Mouse (Mus musculus): ENCODE data around the gene 2410004P03Rik. TPM values are rescaled to one million over a fixed set of nuclear protein-coding genes. Genes with fewer than 3 reads are reported as not detected.
"Not testable (repeated sequence)": the region's sequence is repeated elsewhere in the genome, so short reads cannot be mapped to it uniquely, and the experiment has no call there.

Gene 2410004P03Rik
- polyA plus RNA-seq, 1 experiment from 2014 or later, result 1.5 TPM

DNA sequence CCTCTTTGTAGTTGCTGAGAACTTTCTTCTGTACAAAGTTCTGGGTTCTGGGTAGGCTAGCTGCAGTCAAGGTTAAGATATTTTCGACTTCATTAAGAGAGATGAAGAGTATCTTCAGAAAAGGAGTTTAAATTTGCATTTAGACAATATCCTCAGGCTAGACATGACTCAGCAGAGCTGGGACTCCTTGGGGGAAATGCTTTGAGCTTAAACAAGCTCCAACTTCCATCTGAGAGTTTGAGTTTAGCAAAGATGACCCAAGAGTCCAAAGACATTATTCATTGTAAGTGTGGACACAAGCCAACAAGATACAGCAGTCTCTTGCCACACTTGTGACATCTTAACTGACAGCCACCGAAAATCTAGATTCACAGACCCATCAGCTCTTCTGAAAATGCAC, 27.9 kb upstream of the 2410004P03Rik start:
- H3K4me3 ChIP-seq, result no peak overlapping the region

DNA sequence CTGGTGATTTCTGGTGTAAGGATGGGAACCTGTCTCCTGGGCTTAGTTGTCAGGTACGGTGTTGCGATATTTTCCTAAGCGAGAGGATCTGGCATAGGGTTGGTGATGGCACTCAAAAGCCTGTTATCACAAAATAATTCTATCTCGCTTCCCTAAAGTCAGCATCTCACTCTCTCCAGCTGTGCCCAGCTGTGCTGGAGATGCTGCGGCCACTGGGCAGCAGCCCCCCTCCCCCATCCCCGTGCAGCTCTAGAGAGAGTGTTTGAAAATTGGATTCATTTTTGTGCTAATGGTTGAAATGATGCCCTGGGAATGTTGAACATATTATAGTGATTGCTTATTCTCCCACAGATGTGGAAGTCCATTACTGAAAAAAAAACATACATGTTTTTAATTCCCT, 26.7 kb upstream of the 2410004P03Rik start:
- ATAC-seq (ENCODE audit: borderline replicate concordance, extremely low read depth, low FRiP score, low TSS enrichment), result no peak

More for the DNA sequence above, 27.9 kb upstream of the 2410004P03Rik start:
- Histone ChIP-seq H3K36me3 (no peaks in the 10 kb centered on the region), H3K9me3 (no peaks in the 10 kb centered on the region), H3K4me1 (0 out of 2 replicates have a peak, but pooled peaks cover 9% of the 10 kb centered on the region), H3K9ac (no peak overlapping the region), H3K4me2 (no peak overlapping the region), H3K27me3 (no peaks in the 10 kb centered on the region), H3K27ac (no peak overlapping the region)
- ATAC-seq (ENCODE audit: borderline replicate concordance, extremely low read depth, low FRiP score, low TSS enrichment), result no peak
- WGBS, result 71% methylated on average over 2 of the region's 2 CpGs

DNA sequence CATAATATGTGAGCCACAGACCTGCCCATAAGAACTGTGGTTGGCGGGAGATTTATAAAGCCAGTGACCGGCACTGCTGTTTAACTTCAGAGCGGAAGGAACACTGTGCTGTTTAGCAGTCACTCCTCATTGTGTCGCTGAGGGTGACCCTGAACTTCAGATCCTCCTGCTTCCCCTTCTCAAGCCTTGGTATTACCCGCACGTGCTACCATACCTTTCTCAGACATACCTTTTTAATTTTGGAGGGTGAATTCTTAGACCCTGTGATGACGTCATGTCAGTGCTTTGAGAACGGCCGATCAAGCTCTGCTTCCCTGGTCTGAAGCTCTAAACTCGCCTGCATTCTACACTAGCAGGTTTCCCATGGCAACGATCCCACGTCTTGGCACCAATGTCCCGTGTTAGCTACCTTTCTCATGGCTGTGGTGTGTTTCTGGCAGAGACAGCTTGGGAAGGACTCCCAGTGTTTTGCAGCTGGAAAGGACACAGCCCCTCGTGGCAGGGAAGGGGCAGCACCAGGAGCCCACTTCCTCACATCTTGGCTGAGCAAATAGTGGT, 25.6 kb upstream of the 2410004P03Rik start:
- Histone ChIP-seq H3K9ac (no peak overlapping the region), H3K4me1 (0 out of 2 replicates have a peak, but pooled peaks cover 9% of the 10 kb centered on the region), H3K36me3 (no peaks in the 10 kb centered on the region), H3K4me3 (no peak overlapping the region), H3K27ac (no peak overlapping the region), H3K9me3 (no peaks in the 10 kb centered on the region), H3K27me3 (no peaks in the 10 kb centered on the region), H3K4me2 (peak overlapping the region; percentile 4; the same call in 1 of the 2 replicates)
- WGBS, result 49% methylated on average over 14 of the region's 14 CpGs
- no peak for ATAC-seq (ENCODE audit: borderline replicate concordance, extremely low read depth, low FRiP score, low TSS enrichment)

More for the DNA sequence above, 26.7 kb upstream of the 2410004P03Rik start:
- Histone ChIP-seq H3K9ac (no peak overlapping the region), H3K9me3 (no peaks in the 10 kb centered on the region), H3K27me3 (no peaks in the 10 kb centered on the region), H3K36me3 (no peaks in the 10 kb centered on the region), H3K4me2 (no peak overlapping the region), H3K4me1 (0 out of 2 replicates have a peak, but pooled peaks cover 9% of the 10 kb centered on the region), H3K27ac (no peak overlapping the region), H3K4me3 (no peak overlapping the region)
- 50% methylated on average over 6 of the region's 6 CpGs for WGBS

DNA sequence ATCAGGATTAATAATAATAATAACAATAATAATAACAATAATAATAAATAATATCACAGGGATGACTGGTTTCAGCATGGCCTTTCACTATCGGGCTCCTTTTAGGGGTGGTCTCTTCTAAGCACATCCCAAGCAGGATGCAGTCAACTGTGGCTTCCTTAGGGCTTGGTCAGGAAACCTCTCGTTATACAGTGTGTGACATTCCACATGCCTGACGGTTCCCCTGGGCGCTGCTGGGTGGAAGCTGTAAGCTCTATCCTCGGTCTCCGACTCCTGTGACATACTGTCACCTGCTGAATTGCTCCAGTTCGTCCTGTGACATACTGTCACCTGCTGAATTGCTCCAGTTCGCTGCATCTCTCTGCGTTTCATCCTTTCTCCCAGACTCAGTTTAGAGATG, 25.0 kb upstream of the 2410004P03Rik start:
- H3K9ac ChIP-seq, result no peak overlapping the region
- H3K4me3 ChIP-seq, result no peak overlapping the region
- no peak for ATAC-seq (ENCODE audit: borderline replicate concordance, extremely low read depth, low FRiP score, low TSS enrichment)
- no peak overlapping the region for H3K27ac ChIP-seq
- 0 out of 2 replicates have a peak, but pooled peaks cover 9% of the 10 kb centered on the region for H3K4me1 ChIP-seq
- no peaks in the 10 kb centered on the region for H3K27me3 ChIP-seq
- H3K4me2 ChIP-seq, result no peak overlapping the region
- no peaks in the 10 kb centered on the region for H3K36me3 ChIP-seq
- H3K9me3 ChIP-seq, result no peaks in the 10 kb centered on the region
- WGBS, result 45% methylated on average over 9 of the region's 9 CpGs

DNA sequence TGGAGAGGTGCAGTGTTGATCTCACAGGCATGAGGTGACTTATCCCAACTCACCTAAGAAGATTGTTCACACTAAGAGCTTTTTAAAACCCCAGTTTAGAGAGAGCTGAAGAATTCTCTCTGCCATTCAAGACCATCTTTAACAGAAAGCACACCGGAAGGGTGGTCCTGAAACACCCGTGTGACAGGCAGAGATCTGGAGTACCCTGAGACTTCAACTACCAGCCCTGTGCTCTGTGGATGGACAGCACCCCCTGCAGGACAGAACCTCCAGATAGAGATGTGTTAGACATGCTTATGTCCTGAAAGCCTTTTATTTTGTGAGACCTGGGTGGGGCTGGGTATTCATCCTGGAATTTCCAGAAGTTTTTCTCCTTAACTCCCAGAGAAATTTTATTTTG, 23.6 kb upstream of the 2410004P03Rik start:
- Histone ChIP-seq H3K36me3 (no peaks in the 10 kb centered on the region), H3K4me1 (0 out of 2 replicates have a peak, but pooled peaks cover 9% of the 10 kb centered on the region), H3K9me3 (no peaks in the 10 kb centered on the region), H3K27me3 (no peaks in the 10 kb centered on the region), H3K4me3 (no peak overlapping the region), H3K27ac (no peak overlapping the region), H3K9ac (no peak overlapping the region), H3K4me2 (no peak overlapping the region)
- 49% methylated on average over 2 of the region's 2 CpGs for WGBS
- ATAC-seq (ENCODE audit: borderline replicate concordance, extremely low read depth, low FRiP score, low TSS enrichment), result no peak

DNA sequence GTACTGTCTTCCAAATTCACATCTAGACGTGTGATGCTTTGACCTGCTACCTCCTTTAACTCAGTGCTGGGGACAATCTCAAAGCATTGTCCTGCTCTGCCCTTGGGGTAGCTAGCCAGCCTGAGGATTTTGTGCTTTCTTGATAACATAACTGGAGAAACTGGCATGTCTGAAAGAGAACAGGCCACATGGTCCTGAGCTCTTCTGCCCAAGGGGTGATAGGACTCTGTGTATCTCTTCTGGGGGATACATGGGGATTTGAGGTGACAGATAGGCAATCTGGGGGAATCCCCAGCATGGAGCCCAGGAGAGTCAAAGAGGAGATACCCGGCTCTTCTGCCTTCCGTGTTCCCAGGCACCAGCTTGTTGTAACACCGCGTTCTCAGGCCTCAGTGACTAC, 23.1 kb upstream of the 2410004P03Rik start:
- Histone ChIP-seq H3K4me2 (no peak overlapping the region), H3K9me3 (no peaks in the 10 kb centered on the region), H3K4me3 (no peak overlapping the region), H3K27ac (no peak overlapping the region), H3K4me1 (0 out of 2 replicates have a peak, but pooled peaks cover 9% of the 10 kb centered on the region), H3K27me3 (no peaks in the 10 kb centered on the region), H3K36me3 (no peaks in the 10 kb centered on the region), H3K9ac (no peak overlapping the region)
- ATAC-seq (ENCODE audit: borderline replicate concordance, extremely low read depth, low FRiP score, low TSS enrichment), result no peak
- WGBS, result 84% methylated on average over 5 of the region's 5 CpGs

DNA sequence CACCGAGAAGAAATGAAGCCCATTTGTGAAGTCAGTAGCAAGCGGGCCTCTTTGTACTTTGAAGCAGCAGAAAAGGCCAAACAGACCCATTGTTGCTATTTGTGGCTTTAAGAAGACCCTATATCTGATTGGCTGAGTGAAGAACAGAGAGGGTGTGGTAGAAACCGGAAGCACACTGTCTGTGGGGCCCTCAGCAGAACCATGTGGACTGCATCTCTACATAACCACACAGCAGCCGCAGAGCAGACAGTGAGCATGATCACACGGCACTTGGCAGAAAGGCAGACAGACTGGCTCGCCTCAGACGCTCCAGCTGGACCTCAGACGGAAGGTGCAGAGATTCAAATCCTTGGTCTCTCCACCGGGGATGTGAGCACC, 21.9 kb upstream of the 2410004P03Rik start:
- H3K4me2 ChIP-seq, result no peak overlapping the region
- H3K36me3 ChIP-seq, result no peaks in the 10 kb centered on the region
- 61% methylated on average over 9 of the region's 9 CpGs for WGBS
- no peak overlapping the region for H3K9ac ChIP-seq
- no peak overlapping the region for H3K27ac ChIP-seq
- no peak overlapping the region for H3K4me3 ChIP-seq
- 0 out of 2 replicates have a peak, but pooled peaks cover 5% of the 10 kb centered on the region for H3K4me1 ChIP-seq
- H3K9me3 ChIP-seq, result no peaks in the 10 kb centered on the region
- ATAC-seq (ENCODE audit: borderline replicate concordance, extremely low read depth, low FRiP score, low TSS enrichment), result no peak
- H3K27me3 ChIP-seq, result no peaks in the 10 kb centered on the region

DNA sequence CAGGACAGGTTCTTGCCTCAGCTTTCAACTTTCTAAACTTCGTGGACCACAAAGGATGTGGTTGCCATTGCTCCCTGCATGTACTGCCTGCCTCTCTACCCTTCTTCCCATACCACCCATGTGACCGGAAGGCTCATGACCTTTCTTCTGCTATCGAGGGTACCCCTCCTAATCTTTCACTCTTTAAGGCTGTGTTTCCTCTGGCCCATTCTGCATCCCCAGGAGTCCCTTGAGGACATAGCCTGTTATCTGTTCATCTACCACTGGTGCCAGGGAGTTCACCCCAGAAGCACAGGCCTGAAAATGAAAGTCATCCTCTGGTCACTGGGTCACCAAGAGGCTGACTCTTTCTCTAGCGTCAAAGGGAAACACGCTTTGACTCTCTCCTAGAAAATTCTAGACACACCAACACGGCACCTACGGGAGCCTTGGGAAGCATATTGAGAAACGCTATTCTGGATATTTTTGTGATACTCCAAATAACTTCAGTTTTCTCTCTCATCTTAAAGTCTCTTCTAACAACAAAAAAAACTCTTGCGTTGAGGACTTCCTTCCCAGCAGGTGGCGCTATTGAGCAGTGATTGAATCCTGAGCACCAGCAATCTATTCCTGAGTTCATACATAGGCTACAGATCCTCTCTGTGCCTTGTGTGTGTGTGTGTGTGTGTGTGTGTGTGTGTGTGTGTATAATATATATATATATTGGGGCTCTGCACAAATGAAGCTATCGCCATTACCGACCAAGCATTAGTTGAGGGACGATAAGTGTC, 21.4 kb upstream of the 2410004P03Rik start:
- peak; percentile 47; the same call in 1 of the 2 replicates for ATAC-seq (ENCODE audit: borderline replicate concordance, extremely low read depth, low FRiP score, low TSS enrichment)
- no peak overlapping the region for H3K4me2 ChIP-seq

DNA sequence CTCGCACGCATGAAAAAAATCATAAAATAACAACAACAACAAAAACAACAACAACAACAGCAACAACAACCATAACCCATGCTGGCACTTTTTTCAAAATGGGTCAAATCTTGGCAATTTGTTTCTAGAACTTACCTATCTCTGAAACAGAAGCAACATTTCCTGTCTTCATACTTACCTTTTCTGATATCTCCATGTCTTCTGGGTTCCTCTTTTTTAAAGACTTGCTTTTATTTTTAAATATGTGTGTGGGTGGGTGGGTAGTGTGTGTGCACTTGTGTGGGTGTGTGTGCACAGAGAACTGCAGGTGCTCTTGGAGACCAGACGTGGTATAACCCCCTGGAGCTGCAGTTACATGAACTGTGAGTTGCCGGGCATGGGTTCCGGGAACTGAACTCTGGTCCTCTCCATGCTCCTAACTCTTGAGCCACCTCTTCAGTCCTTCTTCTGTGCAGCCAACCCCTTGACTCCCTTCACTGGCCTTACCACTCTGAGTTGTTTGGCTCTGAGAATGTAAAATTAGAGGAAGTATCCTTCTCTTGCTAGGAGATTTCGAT, 13.1 kb upstream of the 2410004P03Rik start:
- H3K4me2 ChIP-seq, result no peak overlapping the region
- no peaks in the 10 kb centered on the region for H3K36me3 ChIP-seq
- no peaks in the 10 kb centered on the region for H3K9me3 ChIP-seq
- H3K4me3 ChIP-seq, result no peak overlapping the region
- H3K4me1 ChIP-seq, result no peaks in the 10 kb centered on the region
- 93% methylated on average over 6 of the region's 6 CpGs for WGBS
- ATAC-seq (ENCODE audit: borderline replicate concordance, extremely low read depth, low FRiP score, low TSS enrichment), result no peak
- no peaks in the 10 kb centered on the region for H3K27me3 ChIP-seq
- H3K27ac ChIP-seq, result no peak overlapping the region
- H3K9ac ChIP-seq, result no peak overlapping the region

More for the DNA sequence above, 21.4 kb upstream of the 2410004P03Rik start:
- H3K4me1 ChIP-seq, result no peaks in the 10 kb centered on the region
- H3K36me3 ChIP-seq, result no peaks in the 10 kb centered on the region
- no peaks in the 10 kb centered on the region for H3K27me3 ChIP-seq
- no peak overlapping the region for H3K27ac ChIP-seq
- H3K9ac ChIP-seq, result no peak overlapping the region
- no peak overlapping the region for H3K4me3 ChIP-seq
- no peaks in the 10 kb centered on the region for H3K9me3 ChIP-seq
- WGBS, result 32% methylated on average over 13 of the region's 13 CpGs

DNA sequence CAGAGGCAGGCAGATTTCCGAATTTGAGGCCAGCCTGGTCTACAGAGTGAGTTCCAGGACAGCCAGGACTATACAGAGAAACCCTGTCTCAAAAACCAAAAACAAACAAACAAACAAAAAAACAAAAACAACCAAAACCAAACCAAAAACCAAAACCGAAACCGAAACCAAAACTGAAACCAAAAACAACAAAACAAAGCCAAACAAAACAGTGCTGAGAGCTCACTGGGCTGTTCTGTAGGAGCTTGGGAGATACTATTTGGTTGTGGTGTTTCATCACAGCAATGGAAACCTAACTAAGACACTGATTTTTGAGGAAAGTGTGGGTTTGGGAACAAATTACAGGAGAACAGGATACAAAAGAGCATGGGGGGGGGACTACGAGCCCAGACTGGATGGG, 10.6 kb upstream of the 2410004P03Rik start:
- no peak for ATAC-seq (ENCODE audit: borderline replicate concordance, extremely low read depth, low FRiP score, low TSS enrichment)

DNA sequence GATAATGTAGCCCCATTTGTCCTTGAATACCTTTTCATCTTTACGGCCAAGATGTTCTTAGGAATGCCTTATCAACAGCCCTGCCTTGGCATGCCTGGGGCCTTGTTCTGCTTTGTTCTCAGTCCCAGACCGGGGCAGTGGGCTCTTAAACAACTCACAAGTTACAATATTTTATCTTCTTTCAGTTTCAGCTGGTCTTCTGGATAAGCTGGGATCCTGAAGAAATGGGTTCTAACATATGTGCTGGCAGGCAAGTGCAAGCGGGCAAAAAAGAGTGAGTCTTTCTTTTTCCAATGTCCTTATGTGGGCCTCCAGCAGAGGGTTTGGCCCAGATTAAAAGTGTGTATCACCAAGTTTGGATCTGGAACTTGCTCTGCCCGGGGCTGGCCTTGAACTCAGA, 9.6 kb upstream of the 2410004P03Rik start:
- not testable (repeated sequence) for H3K9ac ChIP-seq; H3K27me3 ChIP-seq; H3K27ac ChIP-seq; H3K36me3 ChIP-seq; H3K4me1 ChIP-seq; ATAC-seq (ENCODE audit: borderline replicate concordance, extremely low read depth, low FRiP score, low TSS enrichment); H3K4me2 ChIP-seq; H3K4me3 ChIP-seq; H3K9me3 ChIP-seq
- WGBS, result 73% methylated on average over 4 of the region's 4 CpGs

More for the DNA sequence above, 10.6 kb upstream of the 2410004P03Rik start:
- Histone ChIP-seq H3K9ac (no peak overlapping the region), H3K27me3 (no peaks in the 10 kb centered on the region), H3K36me3 (no peaks in the 10 kb centered on the region), H3K9me3 (no peaks in the 10 kb centered on the region), H3K4me2 (no peak overlapping the region), H3K27ac (no peak overlapping the region), H3K4me1 (no peaks in the 10 kb centered on the region), H3K4me3 (no peak overlapping the region)
- 80% methylated on average over 4 of the region's 4 CpGs for WGBS

DNA sequence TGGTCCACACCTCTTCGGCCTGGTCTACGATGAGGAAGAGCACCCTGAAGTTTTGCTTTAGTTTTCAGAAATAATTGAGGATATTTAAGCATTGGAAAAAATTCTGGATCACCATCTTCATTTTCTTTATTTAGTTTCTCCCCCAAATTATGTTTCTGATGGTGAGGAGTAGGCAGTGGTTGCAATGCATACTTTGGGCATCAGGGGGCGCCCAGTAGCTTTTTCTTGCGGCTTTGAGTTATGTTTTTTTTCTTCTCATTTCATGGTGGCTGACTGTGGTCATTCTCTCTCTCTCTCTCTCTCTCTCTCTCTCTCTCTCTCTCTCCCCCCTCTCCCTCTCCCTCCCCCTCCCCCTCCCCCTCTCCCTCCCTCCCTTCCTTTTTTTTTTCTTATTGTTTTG, 6.9 kb upstream of the 2410004P03Rik start:
- H3K36me3 ChIP-seq, result no peaks in the 10 kb centered on the region
- no peaks in the 10 kb centered on the region for H3K4me1 ChIP-seq
- H3K4me2 ChIP-seq, result no peak overlapping the region
- no peaks in the 10 kb centered on the region for H3K9me3 ChIP-seq
- no peak overlapping the region for H3K9ac ChIP-seq
- no peak overlapping the region for H3K27ac ChIP-seq
- H3K4me3 ChIP-seq, result no peak overlapping the region
- no peaks in the 10 kb centered on the region for H3K27me3 ChIP-seq
- WGBS, result 23% methylated on average over 4 of the region's 4 CpGs
- ATAC-seq (ENCODE audit: borderline replicate concordance, extremely low read depth, low FRiP score, low TSS enrichment), result no peak
